Mouse (Mus musculus) intestine, embryonic 16.5 days (tissue): ENCODE results near the gene Ipcef1. TPM values are rescaled to one million over a fixed set of nuclear protein-coding genes. Genes with fewer than 3 reads are reported as not detected.
A peak's percentile ranks its signal among the peaks of the same experiment; 100 is the strongest.

ENCODE experiments used
- ATAC-seq: fragments of 200-750 bp; cut with Nextera tagmentation; 2 replicates; pipeline ENCODE4 v1.8.0; 2017; ENCODE audit warnings: moderate TSS enrichment, moderate library complexity
- H3K27ac ChIP-seq: fragments of 300-500 bp; sonication (generic); 2 replicates; pipeline ENCODE4 v1.5.1; 2014; ENCODE audit warnings: mild to moderate bottlenecking, low read length
- H3K27me3 ChIP-seq: fragments of 300-500 bp; sonication (generic); replicated peaks from 2 replicates; pipeline ENCODE4 v1.6.1; 2014; ENCODE audit warnings: low read length, control low read depth, mixed read lengths; ENCODE audit not compliant: control insufficient read depth, insufficient read depth
- H3K36me3 ChIP-seq: fragments of 300-500 bp; sonication (generic); 2 replicates; pipeline ENCODE4 v1.6.1; 2014; ENCODE audit warnings: low read length, control low read depth; ENCODE audit not compliant: control insufficient read depth, insufficient read depth
- H3K4me1 ChIP-seq: fragments of 300-500 bp; sonication (generic); 2 replicates; pipeline ENCODE4 v1.6.1; 2014; ENCODE audit warnings: low read length, control low read depth, mixed read lengths; ENCODE audit not compliant: control insufficient read depth, insufficient read depth
- H3K4me2 ChIP-seq: fragments of 300-500 bp; sonication (generic); 2 replicates; pipeline ENCODE4 v1.6.1; 2014; ENCODE audit warnings: low read depth, low read length, control low read depth
- H3K4me3 ChIP-seq: fragments of 300-500 bp; sonication (generic); 2 replicates; pipeline ENCODE4 v1.5.1; 2014; ENCODE audit warnings: mild to moderate bottlenecking, low read length
- H3K9ac ChIP-seq: fragments of 300-500 bp; sonication (generic); 2 replicates; pipeline ENCODE4 v1.6.1; 2014; ENCODE audit warnings: low read depth, low read length
- H3K9me3 ChIP-seq: fragments of 300-500 bp; sonication (generic); 2 replicates; pipeline ENCODE4 v1.6.1; 2016; ENCODE audit warnings: low read length, control low read depth; ENCODE audit not compliant: control insufficient read depth
- WGBS: fragments of 180-500 bp; shearing (Covaris S2); extraction: QIAGEN DNeasy Blood & Tissue Kit; methylation state at CpG from one replicate; pipeline ENCODE4 v1.1.7; 2014; 5-methylcytosine and 5-hydroxymethylcytosine counted together
- polyA plus RNA-seq: library from polyadenylated mRNA; unstranded; fragments of >200 nt; fragmentation: Nextera tagmentation; extraction: Ambion mirVana; gene quantifications from 2 replicates; pipeline ENCODE4 v1.2.1, GENCODE M21; 2015

The Ipcef1 gene
- polyA plus RNA-seq, 1 experiment from 2014 or later: 0.18 TPM

GRCm38 (mm10) chr10:7069090-7069489, 16.8 kb upstream of the Ipcef1 start:
- no peak overlapping the region for H3K4me2 ChIP-seq
- no peak overlapping the region for H3K27ac ChIP-seq
- WGBS: 88% methylated on average over 2 of the region's 2 CpGs
- H3K9ac ChIP-seq: no peak overlapping the region
- H3K4me1 ChIP-seq: no peaks in the 10 kb centered on the region
- H3K27me3 ChIP-seq: no peaks in the 10 kb centered on the region
- no peak overlapping the region for H3K4me3 ChIP-seq
- no peaks in the 10 kb centered on the region for H3K36me3 ChIP-seq
- no peak for ATAC-seq
- no peaks in the 10 kb centered on the region for H3K9me3 ChIP-seq

DNA sequence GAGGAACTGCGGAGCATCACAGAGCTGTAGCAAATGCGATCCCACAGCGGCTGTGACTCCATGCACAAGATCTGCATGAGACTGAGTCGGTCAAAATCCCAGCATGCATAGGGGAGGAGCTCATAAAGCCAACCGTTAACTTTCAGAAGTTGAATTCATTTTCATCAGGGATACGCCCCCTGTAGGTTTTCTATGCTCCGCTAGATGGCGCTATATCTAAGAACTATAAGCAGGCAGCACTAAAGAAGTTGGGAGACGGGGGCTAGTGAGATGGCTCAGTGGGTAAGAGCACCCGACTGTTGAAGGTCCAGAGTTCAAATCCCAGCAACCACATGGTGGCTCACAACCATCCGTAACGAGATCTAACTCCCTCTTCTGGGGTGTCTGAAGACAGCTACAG, 16.3 kb upstream of the Ipcef1 start:
- ATAC-seq: no peak
- H3K9me3 ChIP-seq: no peaks in the 10 kb centered on the region
- no peak overlapping the region for H3K9ac ChIP-seq
- no peaks in the 10 kb centered on the region for H3K36me3 ChIP-seq
- no peak overlapping the region for H3K27ac ChIP-seq
- H3K4me1 ChIP-seq: no peaks in the 10 kb centered on the region
- no peak overlapping the region for H3K4me3 ChIP-seq
- 69% methylated on average over 12 of the region's 12 CpGs for WGBS
- no peak overlapping the region for H3K4me2 ChIP-seq
- no peaks in the 10 kb centered on the region for H3K27me3 ChIP-seq

- no peak for ATAC-seq
- Histone ChIP-seq H3K9ac (no peak overlapping the region), H3K4me1 (no peaks in the 10 kb centered on the region), H3K36me3 (no peaks in the 10 kb centered on the region), H3K9me3 (no peaks in the 10 kb centered on the region), H3K27me3 (no peaks in the 10 kb centered on the region), H3K27ac (no peak overlapping the region), H3K4me3 (no peak overlapping the region), H3K4me2 (no peak overlapping the region)
- WGBS: 80% methylated on average over 9 of the region's 9 CpGs
Observed at GRCm38 (mm10) chr10:7063752-7064457, 11.6 kb upstream of the Ipcef1 start.

DNA sequence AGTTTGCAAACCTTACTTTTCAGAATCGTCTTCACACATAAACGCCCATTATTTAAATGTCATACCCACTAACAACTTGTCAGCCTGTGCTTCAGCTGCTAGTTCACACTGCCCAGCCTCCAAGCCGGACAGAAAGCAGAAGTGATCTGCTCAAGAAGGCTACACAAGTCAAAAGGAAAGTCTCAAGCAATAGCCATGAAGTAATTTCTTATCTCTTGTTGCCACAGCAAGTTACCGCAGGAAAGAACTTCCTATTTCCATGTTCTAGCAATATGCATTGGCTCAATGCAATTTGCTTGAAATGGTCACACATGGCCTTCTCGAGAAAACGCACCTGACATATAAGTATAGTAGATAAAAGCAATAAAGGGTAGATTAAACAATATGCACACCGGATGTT, 10.7 kb upstream of the Ipcef1 start:
- Histone ChIP-seq H3K27ac (no peak overlapping the region), H3K36me3 (no peaks in the 10 kb centered on the region), H3K9ac (no peak overlapping the region), H3K4me1 (no peaks in the 10 kb centered on the region), H3K27me3 (no peaks in the 10 kb centered on the region), H3K4me2 (no peak overlapping the region), H3K9me3 (no peaks in the 10 kb centered on the region), H3K4me3 (no peak overlapping the region)
- WGBS: 73% methylated on average over 7 of the region's 7 CpGs
- ATAC-seq: no peak

- Histone ChIP-seq H3K36me3 (no peaks in the 10 kb centered on the region), H3K4me1 (no peaks in the 10 kb centered on the region), H3K27ac (no peak overlapping the region), H3K9me3 (no peaks in the 10 kb centered on the region), H3K27me3 (no peaks in the 10 kb centered on the region), H3K4me3 (no peak overlapping the region), H3K4me2 (no peak overlapping the region), H3K9ac (no peak overlapping the region)
- 48% methylated on average over 5 of the region's 5 CpGs for WGBS
- ATAC-seq: no peak
Observed at GRCm38 (mm10) chr10:7060326-7060725, 8.0 kb upstream of the Ipcef1 start.

GRCm38 (mm10) chr10:7057546-7057945, 5.3 kb upstream of the Ipcef1 start:
- Histone ChIP-seq H3K4me3 (no peak overlapping the region), H3K4me1 (peaks cover 8% of the 10 kb centered on the region), H3K36me3 (no peaks in the 10 kb centered on the region), H3K4me2 (no peak overlapping the region), H3K9ac (no peak overlapping the region), H3K9me3 (no peaks in the 10 kb centered on the region), H3K27ac (no peak overlapping the region), H3K27me3 (no peaks in the 10 kb centered on the region)
- ATAC-seq: no peak
- WGBS: 91% methylated on average over 1 of the region's 1 CpGs

DNA sequence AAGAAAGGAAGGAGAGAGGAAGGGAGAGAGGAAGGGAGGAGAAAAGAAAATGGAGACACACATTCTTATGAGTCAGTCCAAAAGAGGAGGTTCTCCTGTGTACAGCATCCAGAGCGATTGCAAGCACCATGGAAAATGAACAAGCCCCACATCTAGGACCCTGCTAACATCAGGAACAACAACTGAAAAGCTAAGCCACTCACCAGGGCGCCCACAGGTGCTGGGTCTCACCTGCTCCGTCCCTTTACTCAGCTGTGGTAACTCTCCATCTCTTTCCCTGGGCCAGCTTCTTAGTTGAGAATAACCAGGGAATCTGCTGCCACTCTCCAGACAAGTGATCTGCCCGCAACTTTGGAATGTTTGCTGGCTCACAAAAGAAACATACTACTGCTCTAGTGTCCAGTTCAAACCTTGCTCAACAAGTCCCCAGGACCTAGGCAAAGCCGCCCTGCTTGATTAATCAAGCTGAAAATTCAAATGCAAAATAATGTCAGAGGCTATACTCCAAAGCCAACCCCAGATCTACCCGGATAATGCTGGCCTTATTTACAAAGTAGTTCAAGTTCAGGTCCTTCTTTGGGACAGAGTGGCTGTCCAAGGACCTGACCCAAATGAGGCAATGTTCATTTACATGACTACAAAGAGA, 2.4 kb upstream of the Ipcef1 start:
- H3K4me2 ChIP-seq: no peak overlapping the region
- peaks cover 12% of the 10 kb centered on the region for H3K4me1 ChIP-seq
- ATAC-seq: peak; percentile 39; the same call in 1 of the 2 replicates
- WGBS: 75% methylated on average over 6 of the region's 6 CpGs
- no peaks in the 10 kb centered on the region for H3K36me3 ChIP-seq
- H3K4me3 ChIP-seq: no peak overlapping the region
- H3K27ac ChIP-seq: no peak overlapping the region
- H3K9ac ChIP-seq: no peak overlapping the region
- H3K27me3 ChIP-seq: no peaks in the 10 kb centered on the region
- H3K9me3 ChIP-seq: no peaks in the 10 kb centered on the region

GRCm38 (mm10) chr10:7049901-7050300, 2.4 kb downstream of the Ipcef1 start:
- Histone ChIP-seq H3K27ac (no peak overlapping the region), H3K9ac (no peak overlapping the region), H3K4me1 (peaks cover 14% of the 10 kb centered on the region), H3K4me2 (no peak overlapping the region), H3K9me3 (no peaks in the 10 kb centered on the region), H3K4me3 (no peak overlapping the region), H3K36me3 (no peaks in the 10 kb centered on the region), H3K27me3 (no peaks in the 10 kb centered on the region)
- 68% methylated on average over 3 of the region's 3 CpGs for WGBS
- ATAC-seq: no peak

GRCm38 (mm10) chr10:7047919-7048291, 4.4 kb downstream of the Ipcef1 start:
- no peak overlapping the region for H3K4me2 ChIP-seq
- 0 out of 2 replicates have a peak, but pooled peaks have one; percentile 25 for ATAC-seq
- H3K27me3 ChIP-seq: no peaks in the 10 kb centered on the region
- H3K4me1 ChIP-seq: peaks cover 12% of the 10 kb centered on the region
- H3K4me3 ChIP-seq: no peak overlapping the region
- no peaks in the 10 kb centered on the region for H3K9me3 ChIP-seq
- 0 out of 2 replicates have a peak overlapping the region, but pooled peaks have one; percentile 18 for H3K27ac ChIP-seq
- no peaks in the 10 kb centered on the region for H3K36me3 ChIP-seq
- H3K9ac ChIP-seq: no peak overlapping the region
- WGBS: 49% methylated on average over 2 of the region's 2 CpGs
